Mouse (Mus musculus) 416B (cell line): Measurements from ENCODE around the gene D5Ertd579e.

Experiments used
- DNase-seq: peaks from one replicate; pipeline ENCODE4 v3.0.0; 2011; ENCODE audit warnings: low read depth

Gene D5Ertd579e

DNA sequence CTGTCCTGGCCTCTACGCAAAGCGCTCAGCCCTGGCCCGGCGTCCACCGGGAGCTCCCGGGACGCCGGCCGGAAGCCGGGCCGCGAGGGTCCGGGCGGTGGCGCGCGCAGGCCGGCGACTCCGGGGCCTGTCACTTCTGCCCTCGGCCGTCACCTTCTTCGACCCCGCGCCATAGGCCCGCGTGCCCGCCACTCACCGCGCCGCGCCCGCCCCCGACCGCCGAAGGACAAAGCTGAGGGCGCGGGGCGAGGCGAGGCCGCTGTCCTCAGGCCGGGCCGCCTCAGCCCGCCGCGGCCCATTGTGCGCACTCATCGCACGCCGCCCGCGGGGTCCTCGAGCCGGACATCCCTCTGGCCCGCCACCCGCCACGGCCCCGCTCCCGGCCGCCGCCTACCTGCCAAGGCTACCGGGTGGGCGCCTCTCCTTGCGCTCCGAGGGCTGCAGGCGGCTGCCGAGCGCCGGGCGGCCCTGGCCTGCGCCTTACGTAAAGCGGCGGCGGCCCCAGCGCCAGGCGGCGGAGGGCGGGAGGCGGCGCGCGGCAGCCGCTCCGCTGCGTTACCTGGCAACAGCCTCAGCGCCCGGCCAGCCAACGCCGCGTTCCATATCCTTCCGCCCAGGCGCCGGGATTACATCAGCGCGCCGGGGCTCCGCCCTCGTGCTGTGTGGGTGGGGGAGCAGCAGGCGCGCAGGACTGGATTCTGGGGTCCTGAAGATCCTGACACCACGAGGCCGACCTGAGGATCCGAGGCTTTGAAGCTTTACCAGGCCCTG is at the start of gene D5Ertd579e:
Gene D5Ertd579e (minus strand): TSS at position 564 of the 771 bp plus-strand sequence.
- peak; percentile 82 for DNase-seq

DNA sequence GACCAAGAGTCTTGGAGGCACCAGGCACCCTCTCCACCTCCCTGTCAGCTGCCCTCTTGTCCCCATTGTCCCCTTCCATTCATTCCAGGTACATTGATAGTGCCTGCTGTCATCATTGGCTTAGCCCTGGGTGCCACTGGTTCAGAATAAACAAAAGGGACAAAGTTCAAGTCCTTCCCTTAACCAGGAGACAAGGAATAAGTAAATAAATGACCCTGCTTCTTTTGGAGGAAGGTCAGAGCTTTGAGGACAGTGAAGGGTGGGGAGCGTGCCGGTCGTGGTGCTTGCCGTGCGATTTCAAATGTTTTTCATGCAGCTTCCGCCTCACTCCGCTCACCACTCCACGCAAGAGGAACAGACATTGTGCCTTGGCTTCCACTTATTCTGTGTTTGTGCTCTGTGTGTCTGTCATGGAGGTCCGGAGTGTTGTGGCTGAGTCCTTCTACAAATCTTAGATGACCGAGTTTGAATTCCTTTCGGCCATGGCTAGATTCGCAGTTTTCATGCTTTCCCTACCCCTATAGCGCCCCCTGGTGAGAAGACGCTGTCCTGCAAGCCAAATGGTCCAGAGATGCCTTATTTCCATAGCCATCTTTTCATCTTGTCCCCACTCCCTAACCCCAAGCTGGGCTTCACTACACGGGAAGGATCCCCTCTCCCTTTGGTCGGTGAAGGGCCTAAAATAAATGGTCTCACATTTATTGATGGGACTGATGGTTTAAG is 46.5 kb upstream of the D5Ertd579e start:
- peak; percentile 80 for DNase-seq

DNA sequence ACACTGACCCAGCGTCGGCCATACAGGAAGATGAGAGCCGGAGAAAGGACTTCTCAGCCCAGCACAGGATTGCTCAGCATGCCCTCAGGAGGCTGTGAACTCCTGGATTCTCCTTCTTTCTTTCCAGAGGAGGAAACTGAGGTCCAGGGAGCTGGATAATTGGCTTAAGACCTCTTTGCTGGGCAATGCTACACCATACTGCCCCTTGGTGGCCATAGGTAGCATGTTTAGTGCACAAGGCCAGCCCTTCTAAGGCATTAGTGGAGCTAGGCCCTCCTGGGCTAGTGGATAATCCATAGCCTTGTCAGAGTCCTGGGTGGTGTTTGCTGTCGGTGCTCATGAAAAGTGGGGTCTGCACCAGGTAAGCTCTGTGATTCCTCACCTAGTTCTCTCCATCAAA is 44.0 kb upstream of the D5Ertd579e start:
- DNase-seq: peak; percentile 76

DNA sequence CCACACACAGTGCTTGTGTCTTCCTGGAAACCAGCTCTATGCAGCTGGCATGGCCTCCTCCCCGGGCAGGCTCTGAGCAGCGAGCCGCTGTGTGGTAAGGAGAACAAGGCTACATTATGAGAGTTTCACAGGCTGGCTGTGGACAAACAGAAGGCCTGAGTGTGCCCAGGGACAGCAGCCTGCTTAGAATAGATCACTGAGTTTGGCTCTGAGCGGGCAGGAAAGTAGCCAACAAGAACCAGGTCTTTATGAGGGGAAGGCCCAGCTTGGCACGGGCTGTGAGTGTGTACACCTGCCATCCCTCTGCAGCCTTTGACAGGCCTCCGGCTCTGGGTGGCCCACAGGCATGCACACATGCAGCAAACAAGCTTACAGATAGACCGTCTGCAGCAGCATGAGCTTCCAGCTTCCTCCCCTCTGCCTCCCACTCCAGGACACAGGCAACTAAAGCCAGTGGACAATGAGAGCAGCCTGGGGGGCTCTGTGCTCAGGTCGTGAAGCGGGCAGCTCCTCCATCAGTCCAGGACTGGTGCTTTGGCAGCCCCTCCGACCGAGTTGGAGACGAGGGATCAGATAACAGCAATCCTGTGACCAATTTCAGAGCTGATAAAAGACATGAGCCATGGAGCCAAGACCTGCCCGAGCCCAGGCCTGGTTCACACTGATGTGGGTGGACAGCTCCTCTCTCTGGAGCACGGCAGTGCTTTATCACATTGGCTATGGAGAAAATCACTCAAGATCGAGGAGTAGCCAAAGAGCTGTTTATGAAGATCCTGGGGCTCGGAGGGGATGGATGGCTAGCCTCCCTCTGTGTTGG is 43.2 kb upstream of the D5Ertd579e start:
- no peak for DNase-seq

DNA sequence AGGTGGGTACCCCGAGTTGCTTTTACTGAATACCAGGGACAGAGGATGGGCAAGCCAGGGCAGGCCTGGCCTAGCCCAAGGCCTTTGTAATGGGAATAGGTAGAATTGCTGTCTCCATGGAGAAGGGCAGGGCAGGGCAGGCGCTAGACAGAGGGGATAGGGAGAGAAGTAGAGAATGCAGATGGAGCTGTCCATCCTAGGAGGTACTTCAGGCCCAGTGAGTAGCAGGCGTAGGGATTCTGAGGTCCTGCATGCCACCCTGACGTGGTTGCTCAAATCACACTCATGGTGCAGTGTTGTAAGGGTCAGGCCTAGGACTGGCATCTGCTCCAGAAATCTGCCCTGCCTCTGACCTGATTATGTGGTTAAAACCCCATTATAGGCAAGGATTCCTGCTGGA is 41.9 kb upstream of the D5Ertd579e start:
- no peak for DNase-seq

DNA sequence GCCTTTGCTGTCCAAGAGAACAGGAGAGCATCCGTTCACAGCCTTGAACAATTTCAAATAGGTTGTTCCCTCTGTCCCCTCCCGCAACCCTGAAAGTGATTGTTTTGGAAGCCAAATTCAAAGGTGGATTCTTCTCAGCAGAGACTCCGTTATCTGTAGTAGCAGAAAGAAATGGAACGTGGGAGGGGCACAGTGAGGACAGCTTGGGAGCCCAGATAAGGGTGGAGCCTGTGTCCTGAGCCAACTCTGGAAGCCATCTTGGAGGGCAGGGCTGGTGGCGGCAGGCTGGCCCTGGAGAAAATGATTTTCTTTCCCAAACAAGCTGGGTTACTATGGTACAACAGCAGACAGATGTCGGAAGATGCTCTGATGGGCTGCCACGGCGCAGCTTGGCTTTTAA is 40.2 kb upstream of the D5Ertd579e start:
- no peak for DNase-seq

DNA sequence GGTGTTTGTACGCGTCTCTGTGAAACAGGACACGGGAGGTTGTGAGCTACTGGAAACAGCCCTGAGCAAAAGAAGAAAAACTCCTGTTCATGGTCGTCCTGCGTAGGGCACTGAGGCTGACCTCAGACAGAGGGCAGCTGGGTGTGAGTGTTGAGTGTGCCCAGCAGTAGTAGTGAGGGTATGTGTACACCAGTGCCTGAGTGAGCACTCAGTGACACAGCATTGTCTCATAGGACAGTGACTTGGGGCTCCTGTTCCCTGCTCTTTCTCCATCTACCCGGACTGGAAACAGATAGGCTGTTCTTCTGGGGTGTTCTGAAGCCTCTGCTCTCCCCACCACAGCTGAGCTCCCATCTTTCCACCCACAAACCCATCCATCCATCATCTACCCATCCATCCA is 39.3 kb upstream of the D5Ertd579e start:
- DNase-seq: no peak

DNA sequence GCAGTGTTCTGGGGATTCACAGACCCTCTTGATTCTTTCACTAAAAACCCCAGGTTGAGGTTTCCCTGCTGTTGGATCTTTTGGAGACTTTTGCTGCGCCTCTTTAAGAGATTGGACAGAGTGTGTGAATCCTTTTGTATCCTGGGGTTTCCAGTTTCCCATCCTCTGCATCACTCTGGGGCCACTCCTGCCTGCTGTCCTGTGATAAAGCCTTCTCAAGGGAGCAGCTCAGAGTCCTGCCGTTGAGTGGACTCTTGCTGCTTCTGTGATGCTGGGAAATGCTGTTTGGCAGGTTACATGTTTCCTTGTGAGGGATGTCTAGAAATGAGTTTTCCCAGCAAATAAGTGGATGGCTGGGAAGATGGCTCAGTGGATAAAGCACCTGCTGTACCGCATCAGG is 37.6 kb upstream of the D5Ertd579e start:
- DNase-seq: no peak

DNA sequence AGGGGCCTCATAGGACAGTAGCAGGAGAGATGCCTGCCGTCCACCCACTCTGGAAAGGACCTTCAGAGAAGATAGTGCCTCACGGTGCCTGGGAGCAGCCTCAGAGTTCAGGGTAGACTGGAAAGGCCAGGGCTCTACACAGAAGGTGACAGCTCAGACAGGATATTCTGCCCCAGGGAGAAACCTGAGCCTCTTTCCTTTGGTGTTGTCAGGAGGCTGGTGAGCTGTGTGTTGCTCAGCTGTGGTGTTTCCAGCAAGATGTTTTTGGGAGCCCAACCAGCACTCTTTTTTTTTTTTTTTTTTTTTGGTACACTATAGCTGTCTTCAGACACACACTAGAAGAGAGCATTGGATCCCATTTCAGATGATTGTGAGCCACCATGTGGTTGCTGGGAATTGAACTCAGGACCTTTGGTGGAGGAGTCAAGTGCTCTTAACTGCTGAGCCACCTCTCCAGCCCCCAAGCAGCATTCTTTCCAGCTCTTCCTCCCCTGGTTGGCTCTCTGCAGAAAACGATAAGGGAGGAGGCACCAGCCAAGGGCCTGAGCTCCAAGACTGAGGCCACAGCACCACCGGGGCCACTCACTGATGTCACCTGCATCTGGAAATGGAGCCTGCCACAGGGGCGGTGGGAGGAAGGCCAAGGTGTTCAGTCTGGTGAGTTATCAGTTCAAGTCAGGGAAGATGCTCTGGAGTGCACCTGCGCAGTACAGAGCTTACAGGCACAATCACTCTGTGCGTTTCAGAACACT is 36.3 kb upstream of the D5Ertd579e start:
- DNase-seq: no peak

DNA sequence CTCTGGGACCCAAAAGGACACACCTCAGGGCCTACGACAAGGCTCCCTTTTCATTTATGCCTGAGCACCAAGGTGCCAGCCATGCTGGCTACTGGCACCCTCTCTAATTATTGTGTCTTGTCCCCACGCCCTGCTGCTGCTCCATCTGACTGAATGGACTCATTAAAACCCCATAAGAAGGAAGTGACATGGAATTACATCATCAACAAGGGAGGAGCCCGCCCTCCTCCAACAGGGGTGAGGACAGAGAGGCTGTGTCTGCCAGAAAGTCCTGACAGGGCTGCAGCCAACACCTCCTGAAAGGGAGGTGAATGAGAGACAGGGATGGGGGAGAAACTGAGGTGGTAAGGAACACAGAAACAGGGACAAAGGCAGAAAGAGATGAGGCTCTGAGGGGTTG is 34.9 kb upstream of the D5Ertd579e start:
- DNase-seq: peak; percentile 50

DNA sequence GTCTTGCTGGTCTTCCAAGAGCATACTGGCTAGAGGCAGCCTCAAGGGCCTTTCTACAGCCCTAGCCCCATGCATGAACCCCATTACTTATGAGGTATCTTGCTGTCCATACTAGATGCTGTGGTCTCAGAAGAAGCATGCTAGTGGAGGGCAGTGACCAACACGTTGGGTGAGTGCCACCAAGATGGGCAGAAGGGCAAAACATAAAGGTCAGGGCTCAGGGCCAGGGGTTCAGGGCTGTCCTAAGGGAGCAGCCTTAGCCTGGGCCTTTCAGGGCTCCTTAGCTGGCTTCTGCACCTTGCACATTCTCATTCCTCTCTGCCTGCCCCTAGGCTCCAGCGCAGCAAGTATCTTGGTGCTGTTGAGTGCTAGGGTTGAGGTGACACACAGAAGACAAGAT is 34.1 kb upstream of the D5Ertd579e start:
- no peak for DNase-seq

DNA sequence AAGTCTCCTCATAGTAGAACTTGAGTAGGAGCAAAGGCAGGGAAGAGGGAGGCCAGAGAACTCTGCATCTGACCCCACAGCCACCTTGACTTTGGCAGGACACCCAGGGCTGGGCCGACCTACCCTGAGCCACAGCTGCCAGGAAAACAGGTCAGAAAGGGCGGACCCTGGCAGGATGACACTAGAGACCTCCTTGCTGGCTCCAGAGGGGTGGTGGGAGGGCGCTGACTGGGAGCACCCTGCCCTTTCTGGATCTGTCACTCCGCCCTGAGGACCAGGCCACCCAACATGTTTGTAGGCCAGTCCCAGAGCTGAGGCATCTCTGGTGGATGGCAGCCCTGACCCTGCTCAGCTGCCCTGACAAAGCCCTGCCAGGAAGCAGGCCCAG is 33.3 kb upstream of the D5Ertd579e start:
- no peak for DNase-seq

DNA sequence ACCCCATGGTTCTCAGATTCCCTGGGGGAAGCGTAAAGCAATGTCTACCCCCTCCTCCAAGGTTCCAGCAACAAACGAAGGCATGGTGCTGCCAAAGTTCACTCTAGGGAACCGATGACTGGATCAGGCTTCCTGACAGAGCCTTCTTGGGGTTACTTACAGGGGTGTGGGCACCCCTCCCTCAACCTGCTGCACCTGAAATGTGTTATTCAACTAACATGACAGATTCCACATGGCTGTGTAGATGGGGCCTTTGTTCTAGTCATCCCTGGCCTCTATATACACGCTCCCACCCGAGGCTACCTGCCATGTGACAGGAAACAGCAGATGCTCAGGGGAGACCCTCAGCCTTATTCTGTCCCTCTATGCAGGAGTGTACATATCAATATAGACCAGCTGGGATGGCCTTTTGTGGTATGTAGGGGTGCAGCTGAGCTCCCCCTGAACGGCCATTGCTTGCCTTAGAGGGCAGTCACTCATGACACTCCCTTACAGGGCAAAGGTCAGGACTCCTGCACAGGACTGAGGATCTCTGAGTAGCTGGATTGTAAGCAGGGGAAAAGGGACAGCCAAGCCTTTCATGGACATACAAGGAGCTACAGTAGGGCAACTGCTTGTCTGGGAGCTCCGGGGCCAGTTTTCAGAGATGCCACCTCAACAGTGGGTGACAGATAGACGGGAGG is 32.7 kb upstream of the D5Ertd579e start:
- DNase-seq: no peak

DNA sequence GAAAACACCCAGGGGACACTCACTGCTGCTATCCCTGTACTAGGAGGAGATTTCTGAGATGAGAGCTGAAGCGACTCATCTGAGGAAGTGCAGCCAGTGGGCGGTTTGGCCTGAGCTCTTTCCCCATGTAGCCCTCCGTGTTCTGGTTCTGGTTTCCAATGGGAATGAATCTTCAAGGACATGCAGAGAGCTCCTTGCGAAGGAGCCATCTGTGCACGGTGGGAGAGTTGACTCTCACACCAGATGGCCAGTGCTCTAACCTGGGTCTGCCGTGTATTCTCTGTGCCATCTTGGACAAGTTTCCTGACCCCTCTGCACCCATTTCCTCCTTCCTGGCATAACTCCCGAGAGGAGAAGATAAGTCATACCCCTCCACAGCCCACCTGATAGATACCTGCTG is 32.0 kb upstream of the D5Ertd579e start:
- DNase-seq: no peak

DNA sequence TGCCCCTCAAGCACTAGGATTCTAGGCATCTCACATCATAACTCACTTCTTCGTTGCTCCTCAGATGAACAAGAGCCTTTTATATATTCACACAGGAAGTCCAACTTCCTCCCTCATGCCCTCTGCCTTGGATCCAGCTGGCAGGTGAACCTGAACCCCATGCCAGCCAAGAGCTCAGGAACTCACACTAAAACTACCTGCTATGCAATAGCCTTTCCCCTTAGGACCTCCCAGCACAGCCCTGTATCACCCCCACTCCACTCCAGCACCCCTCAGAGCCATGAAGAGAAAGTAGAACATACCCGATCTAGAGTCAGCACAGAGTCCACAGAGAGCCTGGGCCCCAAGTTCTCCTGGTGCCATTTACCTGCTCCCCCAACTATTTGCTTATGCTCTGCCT is 31.3 kb upstream of the D5Ertd579e start:
- no peak for DNase-seq

DNA sequence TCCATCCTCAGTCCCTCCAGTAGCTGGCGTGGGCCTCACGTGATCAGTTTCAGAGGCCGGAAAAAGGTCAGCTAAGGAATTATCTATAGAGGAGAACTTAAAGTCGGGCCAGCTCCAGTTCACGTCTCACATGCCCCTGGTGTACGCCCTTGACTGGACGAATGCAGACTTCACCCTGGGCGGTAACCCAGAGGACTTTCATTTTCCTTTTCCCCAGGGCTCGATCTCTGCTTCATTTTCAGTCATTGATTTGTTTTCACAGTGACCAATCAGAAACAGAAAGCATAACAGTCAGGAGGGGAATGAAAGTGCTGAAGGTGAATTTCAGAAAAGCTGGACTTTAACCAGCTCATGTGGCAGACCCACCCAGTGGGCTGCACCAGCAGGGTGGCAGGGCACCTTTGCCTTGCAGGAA is 30.6 kb upstream of the D5Ertd579e start:
- peak; percentile 71 for DNase-seq

DNA sequence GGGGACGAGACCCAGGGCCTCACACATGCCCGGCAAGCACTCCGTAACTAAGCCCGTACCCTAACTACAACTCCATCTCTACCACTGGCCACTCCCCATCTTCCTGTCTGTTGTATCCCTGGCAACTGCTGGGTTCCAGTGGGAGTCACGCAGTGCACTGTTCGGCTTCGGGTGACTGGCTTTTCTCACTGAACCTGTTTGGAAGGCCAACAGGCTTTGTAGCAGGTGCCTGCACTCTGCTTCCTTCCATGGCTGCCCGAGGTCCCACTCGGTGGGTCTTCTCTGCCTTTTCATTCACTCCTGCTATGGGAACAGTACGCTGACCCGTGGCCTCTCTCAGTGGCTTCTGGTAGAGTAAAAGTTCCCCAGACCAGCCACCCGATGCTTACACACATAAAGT is 30.0 kb upstream of the D5Ertd579e start:
- no peak for DNase-seq

DNA sequence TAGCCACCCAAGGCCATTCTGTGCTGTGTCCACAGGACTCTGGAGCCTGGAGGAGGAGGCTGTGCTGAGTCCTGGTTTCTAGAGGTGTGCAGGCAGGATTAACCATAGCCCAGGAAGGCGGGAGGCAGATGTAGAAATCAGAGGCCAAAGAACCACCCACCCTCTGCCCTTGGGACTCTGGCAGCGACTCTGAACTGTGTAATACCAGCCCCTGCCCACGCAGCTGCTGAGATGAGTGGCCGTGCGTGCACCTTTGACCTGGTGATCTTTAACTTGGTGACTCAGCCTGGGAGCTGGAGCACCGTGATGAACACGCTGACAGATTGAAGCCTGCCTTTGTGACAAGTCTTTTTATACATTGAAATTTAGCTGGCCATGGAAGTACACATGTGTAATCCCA is 28.4 kb upstream of the D5Ertd579e start:
- no peak for DNase-seq

DNA sequence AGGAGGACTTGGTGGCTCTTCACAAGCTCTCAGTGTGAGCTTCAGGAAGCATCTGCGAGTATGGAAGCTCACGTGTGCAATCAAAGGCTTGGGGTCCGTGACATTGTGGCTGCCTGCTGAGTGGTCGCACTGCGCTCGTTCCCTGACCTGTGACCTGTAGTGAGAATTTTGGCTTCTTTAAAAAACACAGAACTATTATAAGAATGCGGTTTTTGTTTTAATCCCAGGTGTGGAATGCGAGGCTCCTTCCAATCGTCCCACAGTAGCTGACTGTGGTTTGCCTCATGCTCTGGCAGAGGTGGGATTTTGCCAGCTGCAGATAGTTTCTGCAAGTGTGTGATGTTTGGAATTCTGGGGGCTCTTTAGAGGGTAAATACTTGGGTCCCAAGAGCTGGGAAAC is 27.5 kb upstream of the D5Ertd579e start:
- no peak for DNase-seq

DNA sequence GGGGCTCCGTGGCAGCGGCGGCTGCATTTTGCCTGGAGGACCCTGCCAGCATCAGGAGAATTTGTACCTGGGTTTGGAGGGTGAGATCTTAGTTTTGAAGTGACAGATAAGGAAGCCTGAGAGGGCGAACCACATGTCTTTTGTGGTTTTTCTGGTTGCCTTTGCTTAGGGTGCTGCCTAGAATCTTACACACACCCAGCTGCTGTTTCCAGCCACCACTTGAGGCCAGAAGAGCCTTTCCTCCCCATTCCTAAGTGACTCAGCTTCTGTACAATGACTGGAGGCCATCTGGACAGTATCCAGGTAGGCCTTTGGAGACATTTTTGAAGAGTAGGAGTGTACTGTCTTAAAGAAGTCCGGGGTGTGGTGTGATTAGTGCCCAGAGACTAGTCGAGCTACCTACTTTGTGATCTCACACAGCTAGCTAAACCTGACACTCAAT is 26.6 kb upstream of the D5Ertd579e start:
- peak; percentile 87 for DNase-seq

DNA sequence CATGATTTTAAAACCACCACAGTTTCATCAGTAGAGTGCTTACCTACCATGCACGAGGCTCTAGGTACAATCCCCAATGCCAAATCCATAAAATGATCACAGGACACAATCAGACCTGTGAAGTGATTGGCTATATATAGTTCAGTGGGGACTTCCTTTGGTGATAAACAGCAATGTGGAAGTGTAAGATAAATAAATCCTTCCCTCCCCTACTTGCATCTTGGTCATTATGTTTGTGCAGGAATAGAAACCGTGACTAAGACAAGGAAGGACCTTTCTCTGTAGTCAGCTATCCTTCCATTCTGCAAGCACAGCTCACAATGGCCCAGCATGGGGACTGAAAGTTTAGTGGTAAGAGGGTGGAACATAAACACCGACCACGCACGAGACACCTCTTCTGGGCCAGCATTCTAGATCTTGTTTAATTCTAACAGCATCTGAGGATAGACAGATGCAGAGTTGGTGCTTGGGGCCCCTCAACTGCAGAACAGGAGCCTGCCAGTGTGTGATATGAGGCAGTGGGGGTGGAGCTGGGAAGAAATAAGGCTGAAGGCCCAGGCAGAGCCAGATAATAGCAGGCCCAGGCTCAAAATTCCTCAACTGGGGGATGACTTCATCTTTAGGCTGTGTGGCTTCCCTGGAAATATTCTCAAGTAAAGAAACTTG is 25.0 kb upstream of the D5Ertd579e start:
- DNase-seq: no peak
